In genomic region chr10:62601053-62601791, GRCm38 (mm10) we compare ENCODE assay signal across 1 mouse cellular context.
TF ChIP-seq lines count a peak whose summit lies in the region.

No protein-coding gene starts in this region.

TF ChIP-seq in CH12.LX, 34 proteins besides CTCF, POLR2A, EP300 and RAD21 (continued from another document):
- TF ChIP-seq CHD1 (IDR thresholded peaks at IDR 0.05; ENCODE audit: low read depth, low read length): 0 out of 2 replicates have a peak, but pooled peaks have one; percentile 31
- no peak for TF ChIP-seq KAT2A (IDR thresholded peaks at IDR 0.05; ENCODE audit: insufficient replicate concordance, low read length)
- peak; percentile 44; the same call in 1 of the 2 replicates for TF ChIP-seq SIN3A (IDR thresholded peaks at IDR 0.05; ENCODE audit: low read length)
- TF ChIP-seq TBP (conservative IDR thresholded peaks at IDR 0.05; ENCODE audit: low read depth, low read length): 0 out of 2 replicates have a peak, but pooled peaks have one; percentile 27
- TF ChIP-seq TCF12 (IDR thresholded peaks at IDR 0.05; ENCODE audit: low read depth, low read length): no peak
